Mouse (Mus musculus): ENCODE data around the gene Tmem117.

Tmem117 gene

DNA sequence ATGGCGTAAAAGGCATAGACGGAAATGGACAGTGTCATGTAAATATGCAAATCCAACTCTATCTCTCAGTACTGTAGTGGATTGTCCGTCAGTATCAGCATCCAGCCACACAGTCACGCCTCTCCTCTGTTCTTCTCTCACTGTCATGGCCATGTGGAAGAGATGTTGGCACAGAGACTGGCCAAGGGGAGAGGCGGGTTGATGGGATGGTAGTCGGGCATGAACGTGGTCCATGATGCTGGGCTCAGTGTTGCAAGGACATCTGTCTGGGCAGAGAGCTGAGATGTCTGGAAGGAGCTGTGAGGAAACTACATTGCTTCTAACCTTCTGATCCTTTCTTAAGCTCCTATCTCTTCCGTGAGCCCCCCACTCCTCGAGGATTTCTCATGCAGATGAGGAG is 413.4 kb downstream of the Tmem117 start:
- H3K36me3 ChIP-seq (ENCODE audit: control insufficient read depth, insufficient read depth, low read length, poor library complexity, severe bottlenecking): no peaks in the 10 kb centered on the region
- H3K27me3 ChIP-seq (ENCODE audit: control insufficient read depth, insufficient read depth, low read length, poor library complexity, severe bottlenecking): no peaks in the 10 kb centered on the region
- no peak for DNase-seq (ENCODE audit: low read depth, low spot score)

DNA sequence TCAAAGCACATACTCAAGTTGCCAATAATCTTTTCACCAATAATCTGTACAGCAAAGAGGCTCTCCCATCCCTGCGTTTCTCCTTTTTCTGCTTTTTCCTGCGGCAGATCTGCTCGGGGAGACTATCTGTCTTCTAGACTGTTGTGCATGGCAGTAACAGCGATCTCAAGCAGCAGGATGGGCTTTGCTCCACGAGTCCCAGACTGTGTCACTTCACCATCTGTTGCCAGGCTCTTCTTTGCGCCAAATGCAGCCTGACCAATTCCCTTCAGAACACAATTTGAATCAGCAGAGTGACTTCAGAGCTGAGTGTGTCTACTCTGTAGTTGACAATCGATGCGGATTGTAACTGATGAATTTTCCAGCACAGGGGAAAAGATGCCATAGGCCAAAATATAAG is 415.0 kb downstream of the Tmem117 start:
- Histone ChIP-seq H3K27me3 (ENCODE audit: control insufficient read depth, insufficient read depth, low read length, poor library complexity, severe bottlenecking) (no peaks in the 10 kb centered on the region), H3K36me3 (ENCODE audit: control insufficient read depth, insufficient read depth, low read length, poor library complexity, severe bottlenecking) (no peaks in the 10 kb centered on the region)
- DNase-seq (ENCODE audit: low read depth, low spot score): no peak

DNA sequence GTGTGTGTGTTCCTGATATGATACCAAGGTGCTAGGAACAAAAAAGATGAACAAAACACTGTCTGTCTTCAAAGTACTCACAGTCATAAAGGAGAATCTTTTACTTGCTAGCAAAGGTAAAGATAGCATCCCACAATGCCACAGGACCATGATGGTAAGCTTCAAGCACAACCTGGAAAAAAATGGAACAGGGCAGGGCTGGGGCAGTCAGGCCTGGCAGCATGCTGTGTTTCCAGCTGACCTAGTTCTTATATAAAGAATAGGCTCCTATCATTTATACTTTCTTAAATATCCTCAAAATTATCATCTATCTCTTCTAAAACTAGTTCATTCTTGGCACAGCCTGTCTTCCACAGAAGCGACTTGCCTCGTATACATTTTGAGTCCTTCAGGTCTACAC is 418.5 kb downstream of the Tmem117 start:
- no peaks in the 10 kb centered on the region for H3K36me3 ChIP-seq (ENCODE audit: control insufficient read depth, insufficient read depth, low read length, poor library complexity, severe bottlenecking)
- no peaks in the 10 kb centered on the region for H3K27me3 ChIP-seq (ENCODE audit: control insufficient read depth, insufficient read depth, low read length, poor library complexity, severe bottlenecking)
- no peak for DNase-seq (ENCODE audit: low read depth, low spot score)

DNA sequence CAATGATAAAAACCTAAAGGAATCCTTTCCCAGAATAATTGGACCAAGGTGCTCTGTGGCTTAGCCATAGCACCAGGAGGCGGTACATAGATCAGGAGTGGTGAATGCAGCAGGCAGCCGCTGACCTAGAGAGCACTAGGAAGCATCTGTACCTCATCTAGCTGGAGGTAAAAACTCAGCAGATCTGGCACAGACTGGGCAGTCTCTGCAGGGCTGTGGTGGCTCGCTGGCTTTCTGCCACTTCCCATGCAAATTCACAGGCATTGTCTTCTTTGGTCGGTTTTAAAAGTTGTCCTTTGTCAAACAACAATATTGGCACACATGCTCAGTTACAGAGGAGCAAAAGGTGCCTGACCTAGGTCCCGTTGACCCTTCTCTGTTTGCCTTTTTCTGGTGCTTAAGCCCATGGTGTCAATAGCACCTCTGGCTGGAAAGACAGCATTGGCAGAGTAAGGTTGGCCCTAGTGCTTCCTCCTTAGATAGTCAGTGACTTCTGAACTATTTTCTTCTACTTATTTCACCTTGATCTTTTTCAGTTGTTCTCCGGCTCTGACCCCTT is 420.2 kb downstream of the Tmem117 start:
- H3K27me3 ChIP-seq (ENCODE audit: control insufficient read depth, insufficient read depth, low read length, poor library complexity, severe bottlenecking): no peaks in the 10 kb centered on the region
- DNase-seq (ENCODE audit: low read depth, low spot score): no peak

DNA sequence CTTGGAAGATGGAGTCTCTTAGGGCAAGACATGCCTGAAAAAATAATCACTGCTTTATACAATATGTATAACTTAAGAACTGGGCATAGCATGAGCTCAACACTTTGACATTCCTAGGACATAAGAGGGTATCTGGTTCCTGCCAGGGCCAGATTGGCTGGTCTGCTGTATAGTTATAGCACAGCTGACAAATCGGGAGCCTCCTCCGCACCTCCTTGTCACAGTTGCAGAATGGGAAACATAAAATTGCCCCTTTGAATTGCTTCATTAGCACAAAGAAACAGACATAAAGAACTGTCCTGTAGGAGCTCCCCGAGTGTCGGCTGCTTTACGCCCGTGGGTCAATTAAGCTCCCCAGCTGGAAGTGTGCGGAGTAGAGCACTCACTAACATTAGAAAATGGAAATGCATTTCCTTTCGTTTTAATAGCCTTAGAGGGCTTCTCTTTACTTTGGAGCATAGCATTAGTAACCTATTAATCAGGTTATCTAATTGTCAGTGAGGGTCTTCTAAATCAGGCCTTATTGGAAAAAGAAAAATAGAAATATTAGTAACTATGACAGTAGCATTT is 426.1 kb downstream of the Tmem117 start:
- DNase-seq (ENCODE audit: low read depth, low spot score): no peak
- Histone ChIP-seq H3K36me3 (ENCODE audit: control insufficient read depth, insufficient read depth, low read length, poor library complexity, severe bottlenecking) (no peaks in the 10 kb centered on the region), H3K27me3 (ENCODE audit: control insufficient read depth, insufficient read depth, low read length, poor library complexity, severe bottlenecking) (no peaks in the 10 kb centered on the region)

More for the DNA sequence above, 420.2 kb downstream of the Tmem117 start:
- H3K36me3 ChIP-seq (ENCODE audit: control insufficient read depth, insufficient read depth, low read length, poor library complexity, severe bottlenecking): no peaks in the 10 kb centered on the region

DNA sequence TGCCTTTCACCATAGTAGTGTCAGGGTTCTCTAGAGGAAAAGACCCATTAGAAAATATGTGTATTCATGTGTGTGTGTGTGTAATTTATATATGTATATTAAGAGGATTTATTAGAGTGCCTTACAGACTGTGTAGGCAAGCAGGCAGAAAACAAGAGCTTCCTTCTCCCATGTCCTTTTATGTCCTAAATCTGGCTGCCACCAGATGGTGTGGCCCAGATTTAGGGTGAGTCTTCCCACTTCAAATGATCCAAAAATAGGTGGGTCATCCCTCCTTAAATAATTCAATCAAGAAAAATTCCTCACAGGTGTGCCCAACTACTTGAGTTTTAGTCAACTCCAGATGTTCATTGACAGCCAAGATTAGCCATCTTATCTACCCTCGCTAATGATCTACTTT is 439.0 kb downstream of the Tmem117 start:
- no peaks in the 10 kb centered on the region for H3K36me3 ChIP-seq (ENCODE audit: control insufficient read depth, insufficient read depth, low read length, poor library complexity, severe bottlenecking)
- H3K27me3 ChIP-seq (ENCODE audit: control insufficient read depth, insufficient read depth, low read length, poor library complexity, severe bottlenecking): no peaks in the 10 kb centered on the region
- no peak for DNase-seq (ENCODE audit: low read depth, low spot score)

DNA sequence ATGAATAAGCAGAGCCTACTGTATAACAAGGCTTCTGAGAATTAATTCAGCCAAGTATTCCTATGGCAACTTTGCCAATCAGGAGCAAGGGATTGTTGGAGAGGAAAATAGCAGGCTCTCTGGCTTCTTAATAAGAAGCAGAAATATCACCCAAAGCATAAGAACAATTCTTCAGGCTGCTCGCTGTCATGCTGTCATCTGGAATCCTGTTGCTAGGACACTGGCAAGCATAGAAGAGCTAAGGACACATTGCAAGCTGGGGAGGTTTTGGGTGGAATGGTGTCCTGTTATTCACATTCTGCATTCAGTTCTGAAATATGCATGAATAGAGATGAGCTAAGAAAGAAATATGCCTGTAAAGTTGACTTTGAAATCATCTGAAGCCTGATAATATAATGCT is 439.8 kb downstream of the Tmem117 start:
- Histone ChIP-seq H3K27me3 (ENCODE audit: control insufficient read depth, insufficient read depth, low read length, poor library complexity, severe bottlenecking) (no peaks in the 10 kb centered on the region), H3K36me3 (ENCODE audit: control insufficient read depth, insufficient read depth, low read length, poor library complexity, severe bottlenecking) (no peaks in the 10 kb centered on the region)
- no peak for DNase-seq (ENCODE audit: low read depth, low spot score)

DNA sequence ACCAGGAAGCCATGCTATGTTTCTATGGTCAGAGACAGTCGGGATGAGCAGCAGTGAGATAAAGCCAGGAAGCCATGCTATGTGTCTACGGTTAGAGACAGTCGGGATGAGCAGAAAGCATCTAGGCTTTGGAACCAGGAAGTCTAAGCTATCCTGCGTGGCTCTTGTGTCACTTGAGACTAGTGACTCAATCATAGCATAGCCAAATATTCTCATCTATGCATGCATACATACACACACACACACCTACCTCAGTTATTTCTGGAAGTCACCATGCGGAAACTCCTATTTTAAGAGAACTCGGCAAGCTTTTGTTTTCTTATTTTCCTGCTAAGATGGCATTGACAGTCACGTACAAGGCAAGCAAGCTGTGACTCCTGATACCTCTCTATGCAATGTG is 441.8 kb downstream of the Tmem117 start:
- Histone ChIP-seq H3K36me3 (ENCODE audit: control insufficient read depth, insufficient read depth, low read length, poor library complexity, severe bottlenecking) (no peaks in the 10 kb centered on the region), H3K27me3 (ENCODE audit: control insufficient read depth, insufficient read depth, low read length, poor library complexity, severe bottlenecking) (no peaks in the 10 kb centered on the region)
- DNase-seq (ENCODE audit: low read depth, low spot score): no peak

DNA sequence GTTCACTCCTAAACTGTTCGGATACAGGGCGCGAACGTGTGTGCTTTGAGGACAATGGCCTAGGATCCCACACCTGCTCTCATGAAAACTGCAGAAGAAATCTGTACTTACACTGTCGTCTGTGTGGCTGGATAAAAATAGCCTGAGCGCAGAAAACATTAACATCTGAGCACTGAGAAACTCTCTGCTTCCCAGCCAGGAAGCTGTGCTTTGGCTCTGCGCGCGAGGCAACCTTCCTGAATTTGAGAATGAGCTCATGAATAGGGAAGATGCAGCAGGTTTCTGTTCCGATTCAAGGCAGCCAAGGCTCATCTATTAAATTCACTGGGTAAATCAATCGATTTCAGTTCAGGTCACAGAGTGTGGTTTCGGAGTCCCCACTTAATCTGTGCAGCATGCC is 446.3 kb downstream of the Tmem117 start:
- H3K27me3 ChIP-seq (ENCODE audit: control insufficient read depth, insufficient read depth, low read length, poor library complexity, severe bottlenecking): no peaks in the 10 kb centered on the region
- no peak for DNase-seq (ENCODE audit: low read depth, low spot score)
- H3K36me3 ChIP-seq (ENCODE audit: control insufficient read depth, insufficient read depth, low read length, poor library complexity, severe bottlenecking): no peaks in the 10 kb centered on the region

DNA sequence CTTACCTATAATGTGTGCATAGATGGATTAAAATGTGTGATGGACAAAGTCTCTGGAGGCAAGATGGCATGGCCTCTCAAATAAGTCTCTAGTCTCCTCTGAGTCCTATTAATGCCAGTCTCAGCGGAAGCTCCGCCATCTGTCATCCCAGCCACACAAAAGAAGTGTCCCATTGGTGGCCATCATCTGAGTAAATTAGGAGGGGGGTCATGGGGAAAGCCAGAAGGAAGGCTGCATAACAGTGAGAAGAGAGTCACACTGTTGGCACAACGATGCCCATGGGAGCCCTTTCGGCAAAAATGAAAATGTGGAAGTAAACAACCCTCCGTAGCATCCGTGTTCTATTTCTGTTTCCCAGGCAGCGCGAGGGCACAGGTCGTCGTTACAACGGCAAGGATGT is 452.6 kb downstream of the Tmem117 start:
- Histone ChIP-seq H3K27me3 (ENCODE audit: control insufficient read depth, insufficient read depth, low read length, poor library complexity, severe bottlenecking) (no peaks in the 10 kb centered on the region), H3K36me3 (ENCODE audit: control insufficient read depth, insufficient read depth, low read length, poor library complexity, severe bottlenecking) (no peaks in the 10 kb centered on the region)
- DNase-seq (ENCODE audit: low read depth, low spot score): no peak

DNA sequence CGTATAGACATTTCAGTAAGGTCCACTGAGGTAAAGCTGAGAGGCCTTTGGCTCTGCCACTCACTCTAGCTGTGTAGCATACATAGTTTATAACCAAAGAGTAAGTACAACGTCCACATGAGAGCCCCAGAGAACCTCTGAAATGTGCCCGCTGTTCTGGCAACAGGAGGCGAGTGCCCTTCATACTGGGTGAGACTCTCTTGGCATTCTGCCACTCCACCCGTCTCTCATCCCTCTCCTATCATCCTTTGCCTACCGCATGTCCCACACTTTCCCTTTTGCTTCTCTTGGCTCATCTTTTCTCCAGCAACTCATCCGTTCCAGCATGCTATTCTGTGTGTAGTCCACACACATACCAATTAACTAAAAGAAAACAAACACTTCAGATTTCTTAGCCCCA is 456.9 kb downstream of the Tmem117 start:
- no peaks in the 10 kb centered on the region for H3K36me3 ChIP-seq (ENCODE audit: control insufficient read depth, insufficient read depth, low read length, poor library complexity, severe bottlenecking)
- no peak for DNase-seq (ENCODE audit: low read depth, low spot score)
- no peaks in the 10 kb centered on the region for H3K27me3 ChIP-seq (ENCODE audit: control insufficient read depth, insufficient read depth, low read length, poor library complexity, severe bottlenecking)

DNA sequence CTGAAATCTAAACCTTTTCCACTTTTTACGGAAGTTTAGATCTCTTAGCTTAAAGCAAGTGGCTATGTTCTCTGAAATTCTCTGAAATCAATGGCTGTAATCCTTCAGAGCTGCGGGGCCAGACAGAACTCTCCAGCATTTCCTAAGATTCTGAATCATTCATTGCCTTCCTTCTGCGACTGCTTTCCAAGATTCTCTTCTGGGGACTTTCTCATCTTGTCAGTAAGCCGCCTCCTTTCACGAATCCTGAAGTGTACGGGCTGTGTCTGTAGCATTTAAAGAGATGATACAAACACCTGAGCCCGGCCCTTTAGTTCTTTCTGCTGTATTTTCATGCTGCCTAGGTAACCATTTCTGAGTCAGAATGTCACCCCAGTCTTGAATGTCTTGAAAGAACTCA is 471.1 kb downstream of the Tmem117 start:
- H3K27me3 ChIP-seq (ENCODE audit: control insufficient read depth, insufficient read depth, low read length, poor library complexity, severe bottlenecking): no peaks in the 10 kb centered on the region
- H3K36me3 ChIP-seq (ENCODE audit: control insufficient read depth, insufficient read depth, low read length, poor library complexity, severe bottlenecking): no peaks in the 10 kb centered on the region
- DNase-seq (ENCODE audit: low read depth, low spot score): no peak

DNA sequence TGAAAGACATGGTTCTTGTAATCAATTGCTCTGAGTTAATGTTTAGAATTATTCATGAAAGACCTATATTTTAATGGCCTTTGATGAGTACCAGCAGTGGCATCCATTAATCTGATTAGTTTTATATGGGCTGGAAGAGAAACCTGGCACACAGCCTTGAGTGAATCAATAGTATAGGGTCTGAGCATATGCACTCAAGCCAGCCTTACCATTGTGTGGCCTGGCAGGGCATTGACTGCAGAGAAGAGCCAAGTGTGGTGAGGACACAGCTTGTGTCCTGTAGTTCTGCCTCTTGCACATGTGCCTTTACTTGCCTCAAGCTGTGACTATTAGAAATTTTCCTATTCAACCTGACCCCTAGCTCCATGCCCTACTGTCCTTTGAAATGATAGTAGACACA is 472.5 kb downstream of the Tmem117 start:
- Histone ChIP-seq H3K36me3 (ENCODE audit: control insufficient read depth, insufficient read depth, low read length, poor library complexity, severe bottlenecking) (no peaks in the 10 kb centered on the region), H3K27me3 (ENCODE audit: control insufficient read depth, insufficient read depth, low read length, poor library complexity, severe bottlenecking) (no peaks in the 10 kb centered on the region)
- no peak for DNase-seq (ENCODE audit: low read depth, low spot score)

DNA sequence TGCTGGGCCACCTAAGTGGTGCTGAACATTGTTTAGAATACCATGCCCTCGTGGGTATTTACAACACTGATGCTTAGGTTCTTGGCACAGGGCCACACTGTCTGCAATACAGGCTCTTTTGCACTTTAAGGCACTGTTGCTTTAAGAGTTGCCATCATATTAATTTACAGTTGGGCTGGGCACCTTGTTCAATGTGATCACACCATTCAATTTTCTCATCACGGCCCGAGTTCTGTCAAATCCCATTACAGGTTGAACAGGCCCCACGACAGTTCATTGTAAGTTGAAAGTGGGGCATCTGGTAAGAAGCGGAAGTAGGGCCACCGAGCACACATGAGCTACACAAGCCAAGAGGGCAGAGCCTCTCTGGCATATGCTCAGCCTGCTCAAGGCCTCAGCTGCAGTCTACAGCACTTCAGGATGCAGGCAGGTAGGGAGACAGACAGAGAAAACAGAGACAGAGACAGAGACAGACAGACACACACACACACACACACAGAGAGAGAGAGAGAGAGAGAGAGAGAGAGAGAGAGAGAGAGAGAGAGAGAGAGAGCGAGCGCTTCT is 478.3 kb downstream of the Tmem117 start:
- Histone ChIP-seq H3K27me3 (ENCODE audit: control insufficient read depth, insufficient read depth, low read length, poor library complexity, severe bottlenecking) (no peaks in the 10 kb centered on the region), H3K36me3 (ENCODE audit: control insufficient read depth, insufficient read depth, low read length, poor library complexity, severe bottlenecking) (no peaks in the 10 kb centered on the region)
- DNase-seq (ENCODE audit: low read depth, low spot score): no peak

DNA sequence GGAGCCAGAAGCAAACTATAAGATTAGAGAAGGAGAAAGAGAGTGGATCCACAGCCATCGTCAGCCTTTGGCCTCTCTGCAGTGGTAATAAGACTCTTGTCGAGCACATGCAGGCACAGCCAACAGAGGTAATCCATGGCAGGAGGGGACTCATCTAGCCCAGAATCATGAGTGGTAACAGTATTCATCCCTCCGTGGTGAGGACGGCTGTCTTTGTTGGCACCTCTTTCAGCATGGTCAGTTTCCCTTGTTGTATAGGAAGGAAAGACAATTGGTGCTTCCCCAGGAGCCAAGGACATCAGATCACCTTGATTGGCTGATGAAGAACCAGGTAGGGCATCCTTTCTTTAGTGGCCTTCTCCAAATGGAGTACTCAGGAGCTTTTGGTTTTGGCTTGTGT is 479.6 kb downstream of the Tmem117 start:
- Histone ChIP-seq H3K36me3 (ENCODE audit: control insufficient read depth, insufficient read depth, low read length, poor library complexity, severe bottlenecking) (no peaks in the 10 kb centered on the region), H3K27me3 (ENCODE audit: control insufficient read depth, insufficient read depth, low read length, poor library complexity, severe bottlenecking) (no peaks in the 10 kb centered on the region)
- no peak for DNase-seq (ENCODE audit: low read depth, low spot score)

DNA sequence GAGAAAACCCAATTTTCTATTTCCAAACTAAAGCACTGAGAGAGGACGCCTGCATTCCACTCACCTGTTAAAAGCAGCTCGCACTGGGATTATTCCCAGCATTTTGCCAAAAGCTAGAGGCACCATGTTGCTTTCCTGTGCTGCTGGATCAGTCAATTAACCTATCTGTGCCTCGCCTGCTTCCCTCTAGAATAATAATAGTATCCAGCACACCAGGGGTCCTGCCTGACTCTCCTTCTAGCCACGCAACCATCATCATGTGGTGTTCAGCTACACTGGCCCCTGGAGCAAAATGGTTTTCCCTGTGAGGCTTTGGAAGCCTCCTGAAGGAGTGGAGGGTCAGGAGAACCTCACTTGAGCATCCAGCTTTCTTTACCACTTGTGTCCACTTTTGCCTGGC is 502.4 kb downstream of the Tmem117 start:
- Histone ChIP-seq H3K27me3 (ENCODE audit: control insufficient read depth, insufficient read depth, low read length, poor library complexity, severe bottlenecking) (no peaks in the 10 kb centered on the region), H3K36me3 (ENCODE audit: control insufficient read depth, insufficient read depth, low read length, poor library complexity, severe bottlenecking) (no peaks in the 10 kb centered on the region)
- no peak for DNase-seq (ENCODE audit: low read depth, low spot score)
